Mouse (Mus musculus): Measurements from ENCODE around the gene Pym1. TPM values are rescaled to one million over a fixed set of nuclear protein-coding genes. Genes with fewer than 3 reads are reported as not detected.

Pym1 gene
- 71.7 and 78.6 TPM in 2 replicates for total RNA-seq (2012; rRNA removed)

DNA sequence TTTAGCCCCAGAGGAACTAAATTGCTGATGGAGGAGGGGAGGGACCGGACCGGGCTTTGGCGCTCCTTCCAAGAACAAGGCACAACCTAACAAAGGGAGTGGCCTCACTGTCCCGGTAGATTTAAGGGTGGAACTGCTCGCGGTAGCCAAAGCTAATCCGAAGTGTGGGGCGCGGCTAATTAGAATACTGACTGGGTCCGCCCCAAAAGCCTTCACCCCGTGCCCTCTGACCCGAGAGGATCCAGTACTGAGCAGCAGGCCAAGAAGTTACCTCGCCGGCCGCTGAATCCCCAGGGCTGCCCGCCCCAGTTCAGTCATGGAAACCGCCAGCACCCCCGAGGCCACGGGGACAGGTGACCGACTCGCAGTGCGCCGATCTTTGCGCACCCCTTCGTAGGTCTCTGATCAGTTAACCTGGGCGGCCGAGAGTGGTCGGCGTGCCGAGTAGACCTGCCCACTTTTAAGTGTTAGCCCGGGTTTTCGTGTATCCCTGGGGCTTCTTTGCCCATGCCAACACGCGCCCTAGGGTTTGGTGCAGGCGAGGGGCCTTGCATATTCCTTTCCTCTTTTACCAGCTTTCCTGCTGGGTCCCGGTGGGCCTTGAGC lies at the start of gene Pym1:
TSS of gene Pym1 (plus strand) at position 244 of the 606 bp plus-strand sequence.
- Histone ChIP-seq H3K27ac (ENCODE audit: insufficient read depth, low read depth, low read length, poor library complexity, severe bottlenecking) (peak within 1 kb of the TSS; percentile 91), H3K4me3 (ENCODE audit: insufficient read depth in 1 of 2, low read depth in 1 of 2, low read length in 2 of 2, poor library complexity in 1 of 2, severe bottlenecking in 1 of 2) (peak within 1 kb of the TSS; percentile 76 to 77), H3K9ac (ENCODE audit: insufficient read depth, low read depth, low read length, poor library complexity, severe bottlenecking) (peak within 1 kb of the TSS; percentile 98), H3K9me3 (ENCODE audit: control insufficient read depth, insufficient read depth, low read depth, low read length) (no peaks in the 10 kb centered on the region), H3K36me3 (ENCODE audit: control insufficient read depth, insufficient read depth, low read length, poor library complexity, severe bottlenecking) (no peaks in the 10 kb centered on the region; the same call in 1 of the 2 replicates), H3K4me1 (ENCODE audit: control insufficient read depth in 2 of 2, insufficient read depth in 2 of 2, low read length in 2 of 2, poor library complexity in 1 of 2) (peaks cover 7 to 14% of the 10 kb centered on the region in 2 experiments)
- TF ChIP-seq HCFC1 (IDR thresholded peaks at IDR 0.05; ENCODE audit: borderline replicate concordance, insufficient read depth, low read length) (no peak), ZC3H11A (IDR thresholded peaks at IDR 0.05; ENCODE audit: borderline replicate concordance, low read depth, low read length) (no peak), CHD2 (IDR thresholded peaks at IDR 0.05; ENCODE audit: low read depth, low read length) (no peak), MAFK (IDR thresholded peaks at IDR 0.05; ENCODE audit: insufficient read depth, low read depth, low read length) (no peak), ZNF384 (IDR thresholded peaks at IDR 0.05; ENCODE audit: low read depth, low read length) (no peak)
- in situ Hi-C loops (cut with MboI; ENCODE audit: low sequenced_read_pairs in 2 of 2, unreplicated experiment in 2 of 2) = no loop called here
- DNase-seq (ENCODE audit: low read depth, low spot score) = peak; percentile 85

DNA sequence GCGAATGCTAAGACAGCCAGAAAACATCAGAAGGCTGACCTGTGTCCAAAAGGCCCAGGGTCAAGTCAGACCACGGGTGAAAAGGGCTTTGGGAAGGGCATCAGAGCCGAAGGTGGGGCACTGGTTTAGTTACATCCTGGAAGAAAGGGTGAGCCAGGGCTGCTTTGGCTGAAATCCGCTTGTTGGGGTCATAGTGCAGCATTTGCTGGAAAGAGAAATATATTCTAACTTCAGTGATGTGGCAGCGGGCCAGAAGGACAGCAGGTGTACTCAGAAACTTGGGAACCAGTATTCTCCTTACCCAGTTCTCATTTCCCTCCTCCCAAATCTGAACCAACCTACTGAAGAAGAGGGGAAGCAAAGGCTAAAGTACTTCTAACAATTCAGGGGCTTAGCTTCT lies 48.7 kb upstream of the Pym1 start:
- no peak for DNase-seq (ENCODE audit: low read depth, low spot score)
- H3K4me3 ChIP-seq (ENCODE audit: insufficient read depth in 1 of 2, low read depth in 1 of 2, low read length in 2 of 2, poor library complexity in 1 of 2, severe bottlenecking in 1 of 2) = no peak overlapping the region
- in situ Hi-C loops (cut with MboI; ENCODE audit: low sequenced_read_pairs in 2 of 2, unreplicated experiment in 2 of 2) = no loop called here
- H3K4me1 ChIP-seq (ENCODE audit: control insufficient read depth in 2 of 2, insufficient read depth in 2 of 2, low read length in 2 of 2, poor library complexity in 1 of 2) = peaks cover 7 to 9% of the 10 kb centered on the region in 2 experiments; a peak in 3 of 4 replicates
- H3K9me3 ChIP-seq (ENCODE audit: control insufficient read depth, insufficient read depth, low read depth, low read length) = no peaks in the 10 kb centered on the region
- H3K36me3 ChIP-seq (ENCODE audit: control insufficient read depth, insufficient read depth, low read length, poor library complexity, severe bottlenecking) = peaks cover 27% of the 10 kb centered on the region
- H3K27ac ChIP-seq (ENCODE audit: insufficient read depth, low read depth, low read length, poor library complexity, severe bottlenecking) = no peak overlapping the region
- no peak for TF ChIP-seq ZNF384 (IDR thresholded peaks at IDR 0.05; ENCODE audit: low read depth, low read length)
- no peak for TF ChIP-seq ZC3H11A (IDR thresholded peaks at IDR 0.05; ENCODE audit: borderline replicate concordance, low read depth, low read length)
- TF ChIP-seq HCFC1 (IDR thresholded peaks at IDR 0.05; ENCODE audit: borderline replicate concordance, insufficient read depth, low read length) = no peak
- TF ChIP-seq MAFK (IDR thresholded peaks at IDR 0.05; ENCODE audit: insufficient read depth, low read depth, low read length) = no peak
- no peak for TF ChIP-seq CHD2 (IDR thresholded peaks at IDR 0.05; ENCODE audit: low read depth, low read length)
- H3K9ac ChIP-seq (ENCODE audit: insufficient read depth, low read depth, low read length, poor library complexity, severe bottlenecking) = no peak overlapping the region

DNA sequence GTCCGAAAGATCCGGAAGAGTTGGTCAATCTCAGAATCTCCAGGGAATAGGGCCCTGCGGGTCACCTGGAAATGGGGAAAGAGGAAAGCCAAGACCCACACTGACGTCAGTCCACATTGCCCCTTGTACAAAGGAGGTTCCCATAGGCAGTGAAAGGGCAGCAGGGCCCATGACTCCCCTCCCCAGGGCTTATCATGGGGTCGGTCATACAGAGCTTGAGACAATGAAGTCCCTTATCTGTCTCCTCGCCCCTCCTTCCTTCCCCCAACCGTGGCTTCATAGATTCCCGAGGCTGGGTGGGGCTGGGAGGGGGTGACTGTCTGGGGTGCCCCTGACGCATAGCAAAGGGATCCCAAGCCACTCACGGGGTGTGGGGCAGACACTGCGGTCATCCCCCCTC lies 48.1 kb upstream of the Pym1 start:
- H3K36me3 ChIP-seq (ENCODE audit: control insufficient read depth, insufficient read depth, low read length, poor library complexity, severe bottlenecking) = peaks cover 27% of the 10 kb centered on the region
- in situ Hi-C loops (cut with MboI; ENCODE audit: low sequenced_read_pairs in 2 of 2, unreplicated experiment in 2 of 2) = no loop called here

DNA sequence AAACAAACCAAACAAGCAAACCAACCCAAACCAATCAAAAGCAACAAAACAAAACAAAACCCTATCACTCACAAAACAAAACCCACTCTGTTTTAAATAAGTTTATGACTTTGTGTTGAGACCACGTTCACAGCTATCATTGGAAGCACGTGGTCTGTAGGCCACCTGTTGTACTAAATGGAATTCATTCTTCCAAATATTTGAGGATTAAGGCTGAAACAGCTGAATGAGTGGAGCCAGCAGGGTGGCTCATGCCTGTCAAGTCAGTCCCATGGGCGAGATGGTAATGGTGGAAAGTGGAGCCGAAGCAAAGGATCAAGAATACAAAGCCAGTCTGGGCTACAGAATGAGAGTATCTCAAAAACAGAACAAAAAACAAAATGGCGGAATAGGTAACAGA lies 47.0 kb upstream of the Pym1 start:
- in situ Hi-C loops (cut with MboI; ENCODE audit: low sequenced_read_pairs in 2 of 2, unreplicated experiment in 2 of 2) = no loop called here
- Histone ChIP-seq H3K4me1 (ENCODE audit: control insufficient read depth in 2 of 2, insufficient read depth in 2 of 2, low read length in 2 of 2, poor library complexity in 1 of 2) (peaks cover 5 to 12% of the 10 kb centered on the region in 2 experiments; a peak in 3 of 4 replicates), H3K36me3 (ENCODE audit: control insufficient read depth, insufficient read depth, low read length, poor library complexity, severe bottlenecking) (peaks cover 27% of the 10 kb centered on the region), H3K9ac (ENCODE audit: insufficient read depth, low read depth, low read length, poor library complexity, severe bottlenecking) (no peak overlapping the region), H3K4me3 (ENCODE audit: insufficient read depth in 1 of 2, low read depth in 1 of 2, low read length in 2 of 2, poor library complexity in 1 of 2, severe bottlenecking in 1 of 2) (no peak overlapping the region), H3K9me3 (ENCODE audit: control insufficient read depth, insufficient read depth, low read depth, low read length) (no peaks in the 10 kb centered on the region), H3K27ac (ENCODE audit: insufficient read depth, low read depth, low read length, poor library complexity, severe bottlenecking) (no peak overlapping the region)
- DNase-seq (ENCODE audit: low read depth, low spot score) = no peak
- TF ChIP-seq MAFK (IDR thresholded peaks at IDR 0.05; ENCODE audit: insufficient read depth, low read depth, low read length) (no peak), HCFC1 (IDR thresholded peaks at IDR 0.05; ENCODE audit: borderline replicate concordance, insufficient read depth, low read length) (no peak), CHD2 (IDR thresholded peaks at IDR 0.05; ENCODE audit: low read depth, low read length) (no peak), ZC3H11A (IDR thresholded peaks at IDR 0.05; ENCODE audit: borderline replicate concordance, low read depth, low read length) (no peak), ZNF384 (IDR thresholded peaks at IDR 0.05; ENCODE audit: low read depth, low read length) (no peak)

More for the DNA sequence above, 48.1 kb upstream of the Pym1 start:
- TF ChIP-seq ZC3H11A (IDR thresholded peaks at IDR 0.05; ENCODE audit: borderline replicate concordance, low read depth, low read length) = no peak
- TF ChIP-seq ZNF384 (IDR thresholded peaks at IDR 0.05; ENCODE audit: low read depth, low read length) = no peak
- no peak for TF ChIP-seq MAFK (IDR thresholded peaks at IDR 0.05; ENCODE audit: insufficient read depth, low read depth, low read length)
- TF ChIP-seq CHD2 (IDR thresholded peaks at IDR 0.05; ENCODE audit: low read depth, low read length) = no peak
- TF ChIP-seq HCFC1 (IDR thresholded peaks at IDR 0.05; ENCODE audit: borderline replicate concordance, insufficient read depth, low read length) = no peak
- H3K27ac ChIP-seq (ENCODE audit: insufficient read depth, low read depth, low read length, poor library complexity, severe bottlenecking) = no peak overlapping the region
- peaks cover 7 to 9% of the 10 kb centered on the region in 2 experiments; a peak in 3 of 4 replicates for H3K4me1 ChIP-seq (ENCODE audit: control insufficient read depth in 2 of 2, insufficient read depth in 2 of 2, low read length in 2 of 2, poor library complexity in 1 of 2)
- H3K9ac ChIP-seq (ENCODE audit: insufficient read depth, low read depth, low read length, poor library complexity, severe bottlenecking) = peak overlapping the region; percentile 20; the same call in 1 of the 2 replicates
- H3K9me3 ChIP-seq (ENCODE audit: control insufficient read depth, insufficient read depth, low read depth, low read length) = no peaks in the 10 kb centered on the region
- DNase-seq (ENCODE audit: low read depth, low spot score) = no peak
- H3K4me3 ChIP-seq (ENCODE audit: insufficient read depth in 1 of 2, low read depth in 1 of 2, low read length in 2 of 2, poor library complexity in 1 of 2, severe bottlenecking in 1 of 2) = no peak overlapping the region
